Mouse (Mus musculus): ENCODE data around the gene Tspan13.

Gene Tspan13

GRCm38 (mm10) chr12:36030660-36031363 lies 11.5 kb downstream of the Tspan13 start:
- no peak for DNase-seq

DNA sequence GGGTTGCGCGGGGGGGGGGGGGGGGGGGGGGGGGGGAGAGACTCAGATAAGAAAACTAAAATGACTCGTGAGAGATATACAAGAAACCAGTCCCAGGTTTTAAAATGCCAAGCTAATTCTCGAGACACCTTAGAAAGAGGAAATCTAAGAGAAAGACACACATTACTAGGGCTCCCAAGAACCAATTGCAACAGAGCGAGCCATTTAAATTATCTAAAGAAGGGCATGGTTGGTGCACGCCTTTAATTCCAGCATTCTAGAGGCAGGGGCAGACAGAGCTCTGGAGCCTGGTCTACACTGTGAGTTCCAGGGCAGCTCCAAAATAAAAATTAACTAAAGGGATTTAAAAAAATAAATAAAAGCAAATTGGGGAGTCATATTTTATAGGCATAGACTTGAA lies 12.6 kb downstream of the Tspan13 start:
- no peak for DNase-seq

DNA sequence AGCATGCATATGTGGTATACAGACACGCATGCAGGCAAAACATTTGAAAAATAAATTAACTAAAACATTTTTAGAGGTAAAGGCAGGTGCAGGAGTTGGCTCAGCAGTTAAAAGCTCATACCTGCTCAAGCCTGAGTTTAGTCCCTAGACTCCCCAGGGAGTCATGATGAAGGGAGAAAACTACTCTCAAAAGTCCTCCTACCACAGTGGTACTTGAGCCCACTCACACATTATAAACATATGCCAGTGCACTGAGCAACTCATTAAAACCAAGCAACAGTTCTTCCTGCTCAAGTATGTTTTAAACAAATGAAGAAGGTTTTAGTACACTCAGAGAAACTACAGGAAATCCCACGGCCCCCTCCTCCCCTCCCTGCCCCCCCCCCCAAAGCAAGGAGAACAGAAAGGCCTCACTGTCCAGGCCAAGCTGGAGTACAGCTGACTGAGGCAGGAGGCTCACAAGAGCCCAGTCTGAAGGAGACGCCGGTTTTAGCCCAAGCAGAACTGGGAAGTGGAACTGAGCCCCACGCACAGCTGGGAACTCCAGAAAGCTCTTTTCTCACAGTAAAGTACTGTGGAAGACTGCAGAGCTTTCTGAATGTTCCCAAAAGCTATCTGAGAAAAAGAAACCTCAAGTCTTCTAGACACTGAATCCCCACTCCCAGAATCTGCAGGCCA lies 13.2 kb downstream of the Tspan13 start:
- DNase-seq = no peak

DNA sequence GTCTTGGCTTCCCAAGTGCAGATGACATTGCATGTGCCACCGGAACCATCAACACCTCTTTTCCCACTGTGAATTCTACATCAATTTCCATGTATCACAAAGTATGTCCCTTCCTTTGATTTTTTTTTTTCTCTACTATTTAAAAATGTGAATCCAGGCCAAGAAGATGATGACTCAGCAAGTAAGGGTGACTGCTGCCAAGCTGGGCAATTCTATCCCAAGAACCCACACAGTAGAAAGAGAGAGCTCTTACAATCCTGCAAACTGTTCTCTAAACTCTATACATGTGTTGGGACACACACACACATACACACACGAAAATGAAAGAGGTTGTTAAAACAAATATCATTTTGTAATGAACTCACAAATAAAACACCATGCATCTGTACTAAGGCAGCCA lies 15.1 kb downstream of the Tspan13 start:
- DNase-seq = no peak

DNA sequence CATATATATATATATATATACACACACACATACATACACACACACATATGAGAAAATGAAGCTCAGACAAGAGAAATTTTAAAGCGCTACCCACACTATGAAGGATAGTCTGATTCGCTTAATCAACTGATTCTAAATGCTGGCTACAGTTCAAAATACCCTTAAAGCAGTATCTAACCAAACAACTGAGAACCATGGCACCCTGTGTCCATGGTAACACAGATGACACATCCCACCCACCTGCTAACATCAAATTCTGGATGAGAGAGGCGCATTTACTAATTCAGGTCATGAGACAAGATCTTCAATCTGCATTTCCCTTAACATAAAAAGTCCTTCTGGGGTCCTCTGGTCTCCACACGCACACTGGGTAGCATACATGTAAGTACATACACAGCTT lies 16.2 kb downstream of the Tspan13 start:
- DNase-seq = no peak

- DNase-seq = no peak
Observed at GRCm38 (mm10) chr12:36020710-36021109, 21.6 kb downstream of the Tspan13 start.

DNA sequence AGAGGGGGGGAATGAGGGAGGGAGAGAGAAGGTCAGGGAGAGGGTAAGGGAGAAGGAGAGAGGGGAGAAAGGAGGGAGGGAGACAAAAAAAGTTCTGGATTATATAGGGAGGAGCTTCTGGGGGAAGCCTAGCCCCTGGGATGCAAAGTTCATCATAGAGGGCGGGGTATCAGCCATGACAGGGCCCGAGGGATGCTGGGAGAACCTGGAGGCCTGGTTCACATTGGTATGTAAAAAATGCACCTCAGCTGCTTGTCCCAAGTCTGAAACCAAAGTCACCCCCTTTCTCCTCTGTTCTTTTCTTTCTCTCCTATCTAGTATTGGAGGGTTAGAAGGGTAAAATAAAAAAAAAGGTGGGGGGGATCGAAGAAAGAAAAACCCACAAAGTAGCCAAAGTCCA lies 22.2 kb downstream of the Tspan13 start:
- no peak for DNase-seq

DNA sequence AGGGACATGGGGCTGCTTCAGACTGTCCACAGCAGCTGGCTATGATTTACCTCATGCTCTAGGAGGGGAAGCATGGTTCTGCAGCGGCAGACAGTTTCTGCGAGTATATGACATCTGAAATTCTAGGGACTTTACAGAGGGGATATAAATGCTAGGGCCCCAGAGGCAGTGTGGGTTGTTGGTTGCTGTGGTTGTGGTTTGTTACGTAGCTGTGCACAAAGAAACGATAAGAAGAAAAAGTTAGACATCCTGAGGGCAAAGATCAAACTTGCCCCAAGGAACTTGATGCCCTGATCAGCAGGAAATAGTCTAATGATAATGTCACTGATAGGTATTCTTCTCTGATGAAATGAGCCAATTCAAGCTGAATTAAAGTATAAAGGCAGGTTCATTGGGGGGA lies 22.7 kb downstream of the Tspan13 start:
- DNase-seq = no peak

DNA sequence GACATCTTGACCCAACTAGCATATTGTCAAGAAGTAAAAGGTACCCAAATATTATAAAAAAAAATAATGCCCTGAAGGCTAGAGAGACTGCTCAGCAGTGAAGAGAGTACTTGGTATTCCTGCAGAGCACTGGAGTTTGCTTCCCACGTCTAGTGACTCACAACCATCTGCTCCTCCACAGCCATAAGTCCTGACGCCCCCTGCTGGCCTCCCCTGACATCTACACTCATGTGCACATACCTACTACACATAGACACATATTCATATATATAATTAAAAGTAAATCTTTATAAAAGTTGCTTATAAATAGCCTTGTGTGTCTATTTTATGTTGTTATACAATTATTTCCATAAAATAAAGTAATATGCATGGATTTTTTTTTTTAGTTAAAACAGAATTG lies 24.5 kb downstream of the Tspan13 start:
- no peak for DNase-seq

- DNase-seq = no peak
Observed at GRCm38 (mm10) chr12:36013216-36013910, 28.9 kb downstream of the Tspan13 start.

DNA sequence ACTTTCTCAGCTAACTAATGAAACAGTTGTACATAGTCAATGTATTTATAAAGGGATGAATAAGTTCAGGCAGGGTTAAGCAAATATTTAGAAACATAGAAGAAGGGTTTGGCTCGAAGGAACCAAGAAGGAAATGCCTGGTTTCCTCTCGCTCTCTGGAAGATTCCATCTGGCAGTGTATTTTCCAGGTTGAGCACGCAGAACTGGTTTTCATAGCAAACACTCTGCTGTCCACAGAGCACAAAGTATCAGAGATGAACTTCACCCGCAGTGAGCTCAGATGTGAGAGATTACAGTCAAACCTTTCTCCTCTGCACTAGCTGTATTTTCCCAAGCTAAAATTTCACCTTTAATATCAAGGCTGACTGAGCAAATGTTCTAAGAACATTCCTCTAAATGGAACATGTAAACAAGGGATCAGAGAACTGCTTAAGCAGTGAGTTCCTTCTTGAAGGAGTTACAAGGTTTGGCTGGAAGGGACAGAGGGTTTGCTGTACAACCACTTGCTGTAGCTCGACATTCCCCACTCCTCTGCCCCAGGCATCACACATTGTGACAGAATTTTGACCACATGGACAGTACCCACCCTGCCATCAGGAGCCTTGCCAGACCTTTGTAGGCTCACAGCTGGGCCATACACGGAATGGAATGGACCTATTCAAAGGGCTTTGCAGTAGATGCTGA lies 33.8 kb downstream of the Tspan13 start:
- DNase-seq = no peak

DNA sequence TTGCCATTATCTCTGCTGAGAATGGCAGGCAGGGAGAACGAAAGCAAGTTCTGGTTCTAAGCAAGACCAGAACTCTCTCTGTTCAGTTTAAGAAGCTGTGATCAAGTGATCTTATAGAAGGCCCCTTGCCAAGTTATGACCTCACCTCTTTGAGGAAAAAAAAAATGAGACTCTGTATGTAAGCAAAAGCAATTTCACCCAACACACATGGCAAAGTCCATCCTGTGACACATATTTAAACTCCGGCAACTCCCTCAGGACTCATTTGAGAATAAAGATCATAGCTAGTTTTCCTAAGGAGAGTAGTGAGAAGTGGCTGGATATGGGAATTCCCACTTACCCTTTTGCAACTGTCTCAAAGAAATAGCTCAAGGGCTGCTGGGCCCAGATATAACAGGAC lies 34.7 kb downstream of the Tspan13 start:
- no peak for DNase-seq

DNA sequence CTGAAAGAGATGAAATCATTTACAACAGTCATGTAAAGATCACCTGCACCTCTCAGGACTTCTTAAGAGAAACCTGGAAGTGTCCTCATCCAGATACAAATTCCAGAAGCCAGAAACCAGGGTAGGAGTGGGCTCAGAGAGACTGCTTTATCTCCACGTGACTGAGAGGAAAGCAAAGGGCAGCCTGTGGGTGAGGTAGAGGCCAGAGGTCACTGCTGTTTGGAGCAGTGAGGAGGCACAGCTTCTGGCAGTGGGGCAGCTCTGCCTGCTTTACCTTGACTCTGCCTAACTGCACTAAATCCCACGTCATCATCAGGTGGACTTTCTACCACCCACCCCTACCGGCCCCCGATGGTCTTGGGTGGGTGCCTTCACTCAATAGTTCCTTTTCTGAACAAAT lies 37.6 kb downstream of the Tspan13 start:
- DNase-seq = no peak

DNA sequence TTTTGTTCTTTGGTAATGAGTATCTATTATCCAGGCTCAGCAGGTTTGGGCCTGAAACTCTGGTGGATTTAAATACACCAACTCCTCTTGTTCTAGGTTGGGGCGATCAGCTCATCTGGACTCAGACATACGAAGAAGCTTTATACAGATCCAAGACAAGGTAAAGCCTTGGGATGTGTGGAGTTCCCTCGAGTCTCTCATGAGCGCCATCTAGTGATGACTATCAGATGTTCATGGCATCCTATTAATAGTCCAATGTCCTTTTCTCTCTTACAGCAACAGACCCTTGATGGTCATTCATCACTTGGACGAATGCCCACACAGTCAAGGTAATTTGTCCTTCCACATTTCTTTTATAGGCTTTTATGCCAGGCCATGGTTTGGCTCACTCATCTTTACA lies 46.5 kb downstream of the Tspan13 start:
- DNase-seq = peak in 1 of 2 experiments; percentile 21

- DNase-seq = no peak
Observed at GRCm38 (mm10) chr12:35994098-35994497, 48.2 kb downstream of the Tspan13 start.

DNA sequence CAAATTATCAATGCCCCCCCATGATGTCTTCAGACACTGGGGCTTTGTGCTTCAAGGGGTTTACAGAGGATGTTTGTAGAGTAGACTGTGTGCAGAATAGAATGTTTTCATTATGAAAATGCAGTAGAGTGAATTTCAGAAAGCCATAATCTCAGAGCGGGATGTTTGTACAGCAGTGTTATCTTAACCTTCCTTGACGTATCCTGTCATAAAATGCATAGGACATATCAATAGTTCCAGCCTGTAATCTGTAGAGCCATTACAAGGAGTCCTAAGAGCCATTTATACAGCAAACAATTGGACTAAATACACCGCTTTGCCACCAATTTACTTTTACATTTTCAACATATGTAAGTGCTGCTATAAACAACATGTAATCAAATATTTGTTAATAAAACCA lies 48.7 kb downstream of the Tspan13 start:
- DNase-seq = no peak

GRCm38 (mm10) chr12:35992711-35993110 lies 49.6 kb downstream of the Tspan13 start, which contains the start of gene Agr2:
Gene Agr2 (plus strand): TSS chr12:35992907.
- DNase-seq = no peak

GRCm38 (mm10) chr12:35984743-35985142 lies 57.6 kb downstream of the Tspan13 start:
- no peak for DNase-seq

- DNase-seq = no peak
Observed at GRCm38 (mm10) chr12:35983472-35983871, 58.8 kb downstream of the Tspan13 start.

- DNase-seq = no peak
Observed at GRCm38 (mm10) chr12:35981732-35982360, 60.5 kb downstream of the Tspan13 start.

GRCm38 (mm10) chr12:35979625-35980024 lies 62.7 kb downstream of the Tspan13 start:
- no peak for DNase-seq

DNA sequence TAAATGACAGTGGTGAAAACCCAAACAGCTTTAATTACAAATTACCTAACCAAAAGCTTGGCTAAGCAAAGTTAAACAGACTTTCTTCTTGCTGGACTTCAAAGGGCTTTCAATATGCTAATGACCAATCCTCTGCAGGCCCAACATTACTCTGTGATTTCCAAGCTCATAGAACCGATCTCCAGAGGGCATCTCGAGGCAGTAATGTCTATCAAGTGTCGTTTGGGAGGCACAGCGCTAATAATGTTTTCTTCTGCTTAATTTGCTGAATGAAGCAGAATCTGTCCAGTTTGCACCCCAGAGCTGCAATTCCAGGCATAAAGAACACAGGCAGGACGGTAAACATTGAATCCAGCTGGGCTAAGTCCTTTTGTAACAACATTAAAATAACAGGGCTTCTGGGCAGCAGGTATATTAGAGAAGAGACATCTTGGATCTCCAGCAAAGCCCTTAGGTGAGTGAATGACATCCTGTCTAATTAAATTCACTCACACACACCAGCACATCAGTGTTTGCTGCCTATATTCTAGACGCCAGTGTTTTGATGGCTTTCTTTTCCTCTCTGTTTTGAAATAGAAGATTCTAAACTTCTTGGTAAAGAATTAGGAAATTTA lies 64.6 kb downstream of the Tspan13 start:
- no peak for DNase-seq

Data from cerebellum, postnatal 36 days (tissue).